Mouse (Mus musculus): Measurements from ENCODE around the gene Vps29. TPM values are rescaled to one million over a fixed set of nuclear protein-coding genes. Genes with fewer than 3 reads are reported as not detected.

Gene Vps29
- 19.5 and 21.9 TPM in 2 replicates for polyA plus RNA-seq (2012; rRNA removed)

DNA sequence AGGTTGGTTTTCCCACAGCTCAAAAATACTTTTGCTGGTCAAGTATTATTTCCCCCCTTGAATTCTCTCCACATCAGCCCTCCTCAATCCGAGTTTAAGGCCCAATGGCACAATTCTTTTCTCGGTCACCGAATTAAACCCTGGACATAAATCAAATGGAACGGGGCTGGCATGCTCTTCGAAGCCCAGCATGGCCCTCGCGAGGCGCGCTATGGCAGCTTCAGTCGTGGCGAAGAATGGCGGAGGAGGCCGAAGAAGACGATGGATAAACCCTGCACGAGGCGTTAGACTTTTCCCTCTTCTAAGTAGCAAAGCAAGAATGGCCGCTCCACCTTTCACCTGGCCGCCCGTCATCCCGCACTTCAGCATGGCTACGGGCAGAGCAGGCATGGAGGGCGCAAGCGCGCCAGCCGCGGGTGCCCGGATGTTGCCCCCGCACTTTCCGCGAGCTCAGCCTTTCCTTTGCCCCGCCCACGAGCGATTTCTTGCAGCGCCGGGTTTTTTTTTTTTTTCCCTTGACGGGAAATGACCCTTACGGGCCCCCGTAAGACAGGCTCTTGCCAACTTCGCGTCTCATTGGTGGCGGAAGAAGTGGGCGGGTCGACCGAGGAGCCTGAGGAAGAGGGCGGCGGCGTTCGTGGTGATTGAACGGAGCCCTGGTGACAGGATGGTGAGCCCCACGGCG is at the start of gene Vps29, which contains the start of gene Rad9b:
Gene Vps29 (plus strand): TSS at position 563 of the 685 bp plus-strand sequence.
Gene Rad9b (minus strand): TSS at position 427 of the 685 bp plus-strand sequence.
- H3K27me3 ChIP-seq (ENCODE audit: control insufficient read depth, insufficient read depth, low read length): no peaks in the 10 kb centered on the region
- peaks cover 2% of the 10 kb centered on the region for H3K4me1 ChIP-seq (ENCODE audit: control insufficient read depth, insufficient read depth, insufficient read length)
- peak within 1 kb of the TSS; percentile 76 for H3K27ac ChIP-seq (ENCODE audit: insufficient read depth, low read length)
- peak within 1 kb of the TSS; percentile 80 for H3K4me3 ChIP-seq (ENCODE audit: extremely low read depth, insufficient read depth, insufficient read length)
- TF ChIP-seq POLR2A (IDR thresholded peaks at IDR 0.05; ENCODE audit: low read depth, low read length) (peak; percentile 30; the same call in 1 of the 2 replicates), CTCF (IDR thresholded peaks at IDR 0.05; ENCODE audit: extremely low read depth, insufficient read depth, insufficient read length, insufficient replicate concordance) (no peak)
- no peaks in the 10 kb centered on the region; the same call in 1 of the 2 replicates for H3K36me3 ChIP-seq (ENCODE audit: control insufficient read depth, insufficient read depth, low read length)
- WGBS: under 1% methylated on average over 50 of the region's 51 CpGs
- DNase-seq (ENCODE audit: low read depth in 1 of 2, low spot score in 2 of 2): peak; percentile 99 to 100

DNA sequence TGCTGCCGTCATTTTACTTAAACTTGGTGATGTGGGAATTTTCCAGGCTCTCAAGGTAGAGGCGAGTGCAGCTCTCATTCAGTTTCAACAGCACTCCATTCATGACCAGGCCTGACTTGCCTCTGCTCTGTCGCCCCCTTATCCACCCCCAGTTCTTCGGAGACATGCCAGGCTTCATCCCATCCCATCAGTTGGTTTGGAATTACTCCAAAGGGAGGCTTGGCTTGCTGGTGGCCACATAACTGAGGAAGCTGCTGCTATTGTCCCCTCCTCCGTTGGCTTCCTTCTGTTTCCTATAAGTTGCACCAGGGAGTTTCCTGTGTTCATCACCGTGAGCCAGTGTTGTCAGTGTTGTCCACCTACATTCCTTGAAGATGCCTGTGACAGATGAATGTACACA is 49.6 kb upstream of the Vps29 start:
- H3K36me3 ChIP-seq (ENCODE audit: control insufficient read depth, insufficient read depth, low read length): peaks cover 9% of the 10 kb centered on the region
- no peak overlapping the region for H3K4me3 ChIP-seq (ENCODE audit: extremely low read depth, insufficient read depth, insufficient read length)
- peaks cover 9% of the 10 kb centered on the region; the same call in 1 of the 2 replicates for H3K4me1 ChIP-seq (ENCODE audit: control insufficient read depth, insufficient read depth, insufficient read length)
- DNase-seq (ENCODE audit: low read depth in 1 of 2, low spot score in 2 of 2): no peak
- WGBS: 80% methylated on average over 6 of the region's 6 CpGs
- TF ChIP-seq POLR2A (IDR thresholded peaks at IDR 0.05; ENCODE audit: low read depth, low read length) (no peak), CTCF (IDR thresholded peaks at IDR 0.05; ENCODE audit: extremely low read depth, insufficient read depth, insufficient read length, insufficient replicate concordance) (no peak)
- H3K27me3 ChIP-seq (ENCODE audit: control insufficient read depth, insufficient read depth, low read length): no peaks in the 10 kb centered on the region
- H3K27ac ChIP-seq (ENCODE audit: insufficient read depth, low read length): no peak overlapping the region

DNA sequence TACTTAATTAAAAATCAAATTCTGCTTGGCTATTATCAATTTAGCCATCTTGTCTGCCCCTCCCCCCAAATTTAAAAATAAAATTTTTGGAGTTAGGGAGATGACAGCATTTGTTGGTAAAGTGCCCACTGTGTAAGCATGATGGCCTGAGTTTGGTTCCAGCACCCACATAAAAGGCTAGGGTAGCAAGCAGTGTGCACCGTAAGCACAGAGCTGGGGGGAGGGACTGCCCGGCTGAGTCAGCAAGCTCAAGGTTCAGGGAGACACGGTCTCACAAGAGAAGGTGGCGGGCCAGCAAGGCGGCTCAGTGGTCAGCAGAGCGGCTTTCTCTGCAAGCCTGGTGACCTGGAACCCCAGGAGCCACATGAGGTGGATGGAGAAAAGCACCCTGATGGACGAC is 48.7 kb upstream of the Vps29 start:
- H3K4me3 ChIP-seq (ENCODE audit: extremely low read depth, insufficient read depth, insufficient read length): no peak overlapping the region
- TF ChIP-seq CTCF (IDR thresholded peaks at IDR 0.05; ENCODE audit: extremely low read depth, insufficient read depth, insufficient read length, insufficient replicate concordance) (no peak), POLR2A (IDR thresholded peaks at IDR 0.05; ENCODE audit: low read depth, low read length) (no peak)
- DNase-seq (ENCODE audit: low read depth in 1 of 2, low spot score in 2 of 2): no peak
- no peaks in the 10 kb centered on the region for H3K27me3 ChIP-seq (ENCODE audit: control insufficient read depth, insufficient read depth, low read length)
- 89% methylated on average over 7 of the region's 7 CpGs for WGBS
- H3K4me1 ChIP-seq (ENCODE audit: control insufficient read depth, insufficient read depth, insufficient read length): peaks cover 9% of the 10 kb centered on the region; the same call in 1 of the 2 replicates
- H3K36me3 ChIP-seq (ENCODE audit: control insufficient read depth, insufficient read depth, low read length): peaks cover 9% of the 10 kb centered on the region
- H3K27ac ChIP-seq (ENCODE audit: insufficient read depth, low read length): no peak overlapping the region

DNA sequence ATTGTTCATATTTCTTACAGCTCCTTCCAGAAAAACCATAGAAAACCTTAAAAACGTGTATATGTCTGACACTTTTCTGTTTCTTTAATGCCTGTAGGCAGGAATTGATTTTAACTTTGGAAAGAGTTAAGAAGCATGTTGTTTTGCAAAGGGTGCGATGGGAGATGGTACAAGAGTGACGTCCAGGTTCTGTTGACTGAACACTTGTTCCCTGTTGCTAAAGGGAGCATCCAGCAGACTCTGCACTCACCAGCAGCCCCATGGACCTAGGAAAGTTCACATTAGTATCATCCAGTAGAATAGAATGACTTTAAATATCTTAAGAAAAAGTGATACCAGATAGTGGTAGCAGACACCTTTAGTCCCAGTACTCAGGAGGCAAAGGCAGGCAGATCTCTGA is 47.6 kb upstream of the Vps29 start:
- Histone ChIP-seq H3K4me3 (ENCODE audit: extremely low read depth, insufficient read depth, insufficient read length) (no peak overlapping the region), H3K27me3 (ENCODE audit: control insufficient read depth, insufficient read depth, low read length) (no peaks in the 10 kb centered on the region), H3K27ac (ENCODE audit: insufficient read depth, low read length) (no peak overlapping the region), H3K4me1 (ENCODE audit: control insufficient read depth, insufficient read depth, insufficient read length) (peaks cover 16% of the 10 kb centered on the region; the same call in 1 of the 2 replicates), H3K36me3 (ENCODE audit: control insufficient read depth, insufficient read depth, low read length) (peaks cover 10% of the 10 kb centered on the region)
- 93% methylated on average over 3 of the region's 3 CpGs for WGBS
- DNase-seq (ENCODE audit: low read depth in 1 of 2, low spot score in 2 of 2): no peak
- TF ChIP-seq CTCF (IDR thresholded peaks at IDR 0.05; ENCODE audit: extremely low read depth, insufficient read depth, insufficient read length, insufficient replicate concordance) (no peak), POLR2A (IDR thresholded peaks at IDR 0.05; ENCODE audit: low read depth, low read length) (no peak)

DNA sequence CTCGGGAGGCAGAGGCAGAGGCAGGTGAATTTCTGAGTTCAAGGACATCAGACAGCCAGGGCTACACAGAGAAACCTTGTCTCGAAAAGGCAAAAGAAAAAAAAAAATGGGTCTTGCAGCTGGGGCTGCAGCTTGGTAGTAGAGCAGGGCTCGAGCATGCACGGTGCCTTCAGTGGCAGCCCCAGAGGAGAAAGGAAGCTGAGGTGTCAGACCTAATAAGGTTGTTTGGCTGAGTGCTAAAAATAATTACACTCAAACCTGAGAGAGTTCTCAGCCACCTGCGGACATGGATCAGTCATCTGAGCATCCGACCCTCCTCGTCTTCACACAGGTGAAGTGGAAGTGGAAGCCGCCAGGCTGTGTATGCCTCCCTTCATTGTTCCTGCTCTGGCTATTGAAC is 43.5 kb upstream of the Vps29 start:
- peak overlapping the region; percentile 62 for H3K27ac ChIP-seq (ENCODE audit: insufficient read depth, low read length)
- H3K4me1 ChIP-seq (ENCODE audit: control insufficient read depth, insufficient read depth, insufficient read length): peaks cover 28% of the 10 kb centered on the region; the same call in 1 of the 2 replicates
- H3K36me3 ChIP-seq (ENCODE audit: control insufficient read depth, insufficient read depth, low read length): peaks cover 18% of the 10 kb centered on the region
- no peak overlapping the region for H3K4me3 ChIP-seq (ENCODE audit: extremely low read depth, insufficient read depth, insufficient read length)
- TF ChIP-seq POLR2A (IDR thresholded peaks at IDR 0.05; ENCODE audit: low read depth, low read length) (no peak), CTCF (IDR thresholded peaks at IDR 0.05; ENCODE audit: extremely low read depth, insufficient read depth, insufficient read length, insufficient replicate concordance) (no peak)
- no peak for DNase-seq (ENCODE audit: low read depth in 1 of 2, low spot score in 2 of 2)
- H3K27me3 ChIP-seq (ENCODE audit: control insufficient read depth, insufficient read depth, low read length): no peaks in the 10 kb centered on the region
- WGBS: 33% methylated on average over 8 of the region's 8 CpGs

DNA sequence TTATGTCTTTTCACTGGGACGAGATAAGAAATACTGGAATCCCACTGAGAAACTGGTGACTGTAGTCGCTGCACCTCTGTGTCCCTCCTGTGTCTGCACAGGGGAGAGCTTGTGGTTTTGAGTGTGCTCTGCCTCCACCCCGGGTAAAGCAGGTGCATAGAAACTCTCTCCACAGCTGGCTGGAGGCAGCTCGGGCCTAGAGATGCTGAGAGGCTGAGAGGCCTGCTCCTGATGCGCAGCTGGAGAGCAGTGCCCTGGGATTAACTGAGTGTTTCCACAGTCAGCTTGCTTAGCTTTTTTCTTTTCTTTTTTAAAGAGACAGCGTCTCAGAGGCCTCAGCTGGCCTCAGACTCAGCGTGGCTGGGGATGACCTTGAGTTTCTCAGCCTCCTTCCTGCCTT is 42.5 kb upstream of the Vps29 start:
- DNase-seq (ENCODE audit: low read depth in 1 of 2, low spot score in 2 of 2): peak in 1 of 2 experiments; percentile 20
- Histone ChIP-seq H3K36me3 (ENCODE audit: control insufficient read depth, insufficient read depth, low read length) (peaks cover 18% of the 10 kb centered on the region), H3K4me3 (ENCODE audit: extremely low read depth, insufficient read depth, insufficient read length) (no peak overlapping the region), H3K4me1 (ENCODE audit: control insufficient read depth, insufficient read depth, insufficient read length) (peaks cover 30% of the 10 kb centered on the region; the same call in 1 of the 2 replicates), H3K27ac (ENCODE audit: insufficient read depth, low read length) (peak overlapping the region; percentile 25; the same call in 1 of the 2 replicates), H3K27me3 (ENCODE audit: control insufficient read depth, insufficient read depth, low read length) (no peaks in the 10 kb centered on the region)
- 32% methylated on average over 7 of the region's 7 CpGs for WGBS
- TF ChIP-seq CTCF (IDR thresholded peaks at IDR 0.05; ENCODE audit: extremely low read depth, insufficient read depth, insufficient read length, insufficient replicate concordance) (no peak), POLR2A (IDR thresholded peaks at IDR 0.05; ENCODE audit: low read depth, low read length) (no peak)

DNA sequence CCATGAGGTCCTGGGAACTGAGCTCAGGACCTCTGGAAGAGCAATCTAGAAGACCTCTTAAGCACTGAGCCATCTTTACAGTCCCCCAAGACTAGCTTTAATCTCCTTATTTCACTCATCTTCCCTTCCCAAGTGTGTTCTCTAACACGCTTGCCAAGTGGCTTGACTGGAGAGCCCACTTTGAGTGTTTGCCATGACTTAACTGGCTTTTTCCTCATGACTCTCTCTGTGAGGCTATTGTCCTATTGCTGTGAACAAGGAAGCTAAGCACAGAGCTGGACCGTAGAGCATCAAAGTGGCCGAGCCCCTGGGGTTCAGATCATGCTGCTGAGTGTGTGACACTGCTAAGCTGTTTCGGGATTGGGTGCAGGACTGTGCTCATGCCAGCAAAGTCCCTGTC is 41.8 kb upstream of the Vps29 start:
- H3K36me3 ChIP-seq (ENCODE audit: control insufficient read depth, insufficient read depth, low read length): peaks cover 18% of the 10 kb centered on the region
- no peak overlapping the region for H3K27ac ChIP-seq (ENCODE audit: insufficient read depth, low read length)
- TF ChIP-seq CTCF (IDR thresholded peaks at IDR 0.05; ENCODE audit: extremely low read depth, insufficient read depth, insufficient read length, insufficient replicate concordance): no peak
- no peak for TF ChIP-seq POLR2A (IDR thresholded peaks at IDR 0.05; ENCODE audit: low read depth, low read length)
- no peaks in the 10 kb centered on the region for H3K27me3 ChIP-seq (ENCODE audit: control insufficient read depth, insufficient read depth, low read length)
- no peak overlapping the region for H3K4me3 ChIP-seq (ENCODE audit: extremely low read depth, insufficient read depth, insufficient read length)
- WGBS: 97% methylated on average over 4 of the region's 4 CpGs
- DNase-seq (ENCODE audit: low read depth in 1 of 2, low spot score in 2 of 2): no peak
- H3K4me1 ChIP-seq (ENCODE audit: control insufficient read depth, insufficient read depth, insufficient read length): peaks cover 36% of the 10 kb centered on the region; the same call in 1 of the 2 replicates
